Mouse (Mus musculus) lung, embryonic 14.5 days (tissue): ENCODE measurements around the gene Hs6st2. TPM values are rescaled to one million over a fixed set of nuclear protein-coding genes. Genes with fewer than 3 reads are reported as not detected.

Experiments
- ATAC-seq: fragments of 200-750 bp; cut with Nextera tagmentation; 2 replicates; pipeline ENCODE4 v1.8.0; 2017; ENCODE audit warnings: mild to moderate bottlenecking, moderate TSS enrichment, moderate library complexity; ENCODE audit not compliant: insufficient read depth
- DNase-seq: peaks from one replicate; pipeline ENCODE4 v3.0.0-alpha.2; 2015
- H3K27ac ChIP-seq: fragments of 300-500 bp; sonication (generic); 2 replicates; pipeline ENCODE4 v1.5.1; 2014; ENCODE audit warnings: low read depth, mild to moderate bottlenecking, moderate library complexity
- H3K27me3 ChIP-seq: fragments of 300-500 bp; sonication (generic); 2 replicates; pipeline ENCODE4 v1.6.1; 2014; ENCODE audit warnings: low read length, control low read depth; ENCODE audit not compliant: insufficient read depth
- H3K36me3 ChIP-seq: fragments of 300-500 bp; sonication (generic); 2 replicates; pipeline ENCODE4 v1.6.1; 2014; ENCODE audit warnings: control low read depth; ENCODE audit not compliant: insufficient read depth
- H3K4me1 ChIP-seq: fragments of 300-500 bp; sonication (generic); 2 replicates; pipeline ENCODE4 v1.6.1; 2014; ENCODE audit warnings: antibody characterized with exemption, control low read depth; ENCODE audit not compliant: insufficient read depth
- H3K4me2 ChIP-seq: fragments of 300-500 bp; sonication (generic); 2 replicates; pipeline ENCODE4 v1.6.1; 2014; ENCODE audit warnings: mild to moderate bottlenecking
- H3K4me3 ChIP-seq: fragments of 300-500 bp; sonication (generic); 2 replicates; pipeline ENCODE4 v1.5.1; 2014; ENCODE audit warnings: low read depth, low read length
- H3K9ac ChIP-seq: fragments of 300-500 bp; sonication (generic); 2 replicates; pipeline ENCODE4 v1.6.1; 2014
- H3K9me3 ChIP-seq: fragments of 300-500 bp; sonication (generic); 2 replicates; pipeline ENCODE4 v1.6.1; 2016; ENCODE audit warnings: low read depth, low read length, control low read depth
- CTCF ChIP-seq: IDR thresholded peaks from 2 replicates; pipeline ENCODE4 v1.5.1; 2016; ENCODE audit warnings: antibody characterized with exemption, low read depth
- WGBS: fragments of 180-500 bp; shearing (Covaris S2); extraction: QIAGEN DNeasy Blood & Tissue Kit; methylation state at CpG from one replicate; pipeline ENCODE4 v1.1.7; 2014; 5-methylcytosine and 5-hydroxymethylcytosine counted together
- polyA plus RNA-seq: library from polyadenylated mRNA; unstranded; fragments of >200 nt; fragmentation: Nextera tagmentation; extraction: Ambion mirVana; gene quantifications from 2 replicates; pipeline ENCODE4 v1.2.1, GENCODE M21; 2014

Hs6st2 gene
- 17.1 and 17.5 TPM in 2 replicates for polyA plus RNA-seq

GRCm38 (mm10) chrX:51681756-51682155 is at the start of gene Hs6st2:
Hs6st2 (minus strand) TSS chrX:51681856.
- TF ChIP-seq CTCF = no peak
- DNase-seq = no peak
- H3K4me2 ChIP-seq = peak within 1 kb of the TSS; percentile 77
- H3K9me3 ChIP-seq = no peaks in the 10 kb centered on the region
- no peak within 1 kb of the TSS for H3K27ac ChIP-seq
- H3K4me1 ChIP-seq = no peaks in the 10 kb centered on the region
- H3K9ac ChIP-seq = peak within 1 kb of the TSS; percentile 52
- H3K27me3 ChIP-seq = no peaks in the 10 kb centered on the region
- H3K4me3 ChIP-seq = peak within 1 kb of the TSS; percentile 48
- ATAC-seq = no peak
- WGBS = 11% methylated on average over 5 of the region's 5 CpGs
- H3K36me3 ChIP-seq = no peaks in the 10 kb centered on the region

- H3K4me1 ChIP-seq = no peaks in the 10 kb centered on the region
- ATAC-seq (no peak), DNase-seq (peak; percentile 21)
- H3K9ac ChIP-seq = no peak overlapping the region
- no peaks in the 10 kb centered on the region for H3K36me3 ChIP-seq
- no peak overlapping the region for H3K27ac ChIP-seq
- 28% methylated on average over 8 of the region's 8 CpGs for WGBS
- H3K27me3 ChIP-seq = no peaks in the 10 kb centered on the region
- H3K4me2 ChIP-seq = no peak overlapping the region
- no peaks in the 10 kb centered on the region for H3K9me3 ChIP-seq
- TF ChIP-seq CTCF = no peak
- H3K4me3 ChIP-seq = no peak overlapping the region
Observed at GRCm38 (mm10) chrX:51714086-51714745, 32.6 kb upstream of the Hs6st2 start.

DNA sequence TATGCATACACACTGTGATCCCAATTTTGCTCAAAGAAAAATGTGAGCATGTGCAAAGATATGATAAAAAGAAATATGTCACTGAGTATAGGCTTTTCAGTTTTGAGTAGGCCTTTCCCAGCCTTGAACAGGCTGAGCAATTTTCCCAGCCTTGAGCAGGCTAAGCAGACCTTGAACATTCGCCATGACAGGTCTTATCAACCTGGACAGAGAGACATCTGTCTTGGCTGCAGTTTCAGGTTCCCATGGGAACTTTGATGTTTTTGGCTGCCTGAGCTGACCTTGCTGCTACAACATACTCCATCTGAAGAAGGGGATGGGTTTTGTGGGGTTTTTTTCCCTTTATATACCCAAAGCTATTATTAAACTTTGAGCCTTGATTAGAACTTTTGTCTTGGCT is 31.3 kb upstream of the Hs6st2 start:
- H3K36me3 ChIP-seq = no peaks in the 10 kb centered on the region
- no peak overlapping the region for H3K4me2 ChIP-seq
- 56% methylated on average over 1 of the region's 1 CpGs for WGBS
- H3K9ac ChIP-seq = no peak overlapping the region
- H3K4me1 ChIP-seq = no peaks in the 10 kb centered on the region
- H3K9me3 ChIP-seq = no peaks in the 10 kb centered on the region
- ATAC-seq (no peak), DNase-seq (no peak)
- H3K27me3 ChIP-seq = no peaks in the 10 kb centered on the region
- TF ChIP-seq CTCF = no peak
- no peak overlapping the region for H3K27ac ChIP-seq
- H3K4me3 ChIP-seq = no peak overlapping the region

- Histone ChIP-seq H3K4me2 (no peak overlapping the region), H3K9me3 (no peaks in the 10 kb centered on the region), H3K27me3 (no peaks in the 10 kb centered on the region), H3K4me3 (no peak overlapping the region), H3K27ac (no peak overlapping the region), H3K4me1 (no peaks in the 10 kb centered on the region), H3K9ac (no peak overlapping the region), H3K36me3 (no peaks in the 10 kb centered on the region)
- ATAC-seq = no peak
- no peak for DNase-seq
- 58% methylated on average over 4 of the region's 4 CpGs for WGBS
- no peak for TF ChIP-seq CTCF
Observed at GRCm38 (mm10) chrX:51702823-51703222, 21.2 kb upstream of the Hs6st2 start.

- peak; percentile 31; the same call in 1 of the 2 replicates for ATAC-seq
- Histone ChIP-seq H3K36me3 (no peaks in the 10 kb centered on the region), H3K9ac (no peak overlapping the region), H3K4me1 (no peaks in the 10 kb centered on the region), H3K9me3 (no peaks in the 10 kb centered on the region), H3K27me3 (no peaks in the 10 kb centered on the region), H3K4me3 (no peak overlapping the region), H3K27ac (no peak overlapping the region), H3K4me2 (no peak overlapping the region)
- WGBS = 41% methylated on average over 4 of the region's 4 CpGs
- no peak for TF ChIP-seq CTCF
- DNase-seq = peak; percentile 5
Observed at GRCm38 (mm10) chrX:51699079-51699478, 17.4 kb upstream of the Hs6st2 start.

DNA sequence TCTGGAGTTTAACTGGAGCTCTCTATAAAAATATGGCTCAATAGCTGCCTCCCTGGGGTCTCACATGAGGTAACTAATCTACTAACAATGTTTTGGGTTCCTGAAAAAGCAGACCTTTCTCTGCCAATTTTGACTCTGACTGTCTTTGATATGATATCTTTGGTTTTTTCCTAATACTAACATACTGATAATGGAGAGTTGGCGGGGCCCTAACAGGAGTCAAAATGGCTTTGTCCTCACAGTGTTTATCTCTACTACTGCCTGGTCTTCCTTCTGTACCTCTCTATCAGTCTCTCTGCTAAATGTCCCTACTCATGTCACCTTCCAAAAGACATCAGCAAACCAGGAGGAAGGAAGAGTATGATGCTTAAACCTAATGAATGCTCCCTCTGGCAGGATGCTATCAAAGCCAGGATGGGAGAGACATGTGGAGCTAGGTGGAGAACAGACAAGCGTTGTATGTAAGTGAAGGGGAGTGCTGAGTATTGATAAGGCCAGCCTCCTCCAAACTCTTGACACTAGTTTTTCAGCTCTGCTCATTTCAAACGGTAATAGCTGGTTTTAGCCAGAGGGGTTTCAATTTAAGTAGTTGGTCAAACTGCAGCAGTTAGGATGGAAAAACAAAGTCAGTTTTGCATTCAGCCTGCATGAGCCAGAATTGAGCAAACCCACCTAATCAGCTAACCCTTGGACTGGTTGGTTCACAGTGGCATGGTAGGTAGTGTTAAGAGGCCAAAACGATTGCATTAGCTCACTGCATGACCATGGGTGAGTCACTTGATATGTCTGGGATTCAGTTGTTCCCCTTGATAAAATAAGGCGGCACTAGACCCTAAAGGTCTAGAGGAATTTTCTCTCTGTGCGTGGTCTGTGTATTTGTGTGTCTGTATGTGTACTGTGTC is 4.6 kb upstream of the Hs6st2 start:
- Histone ChIP-seq H3K27ac (no peak overlapping the region), H3K27me3 (no peaks in the 10 kb centered on the region), H3K4me1 (no peaks in the 10 kb centered on the region), H3K36me3 (no peaks in the 10 kb centered on the region), H3K9me3 (no peaks in the 10 kb centered on the region), H3K4me3 (no peak overlapping the region), H3K9ac (no peak overlapping the region), H3K4me2 (no peak overlapping the region)
- ATAC-seq (no peak), DNase-seq (no peak)
- 68% methylated on average over 6 of the region's 6 CpGs for WGBS
- no peak for TF ChIP-seq CTCF
